Mouse (Mus musculus) kidney, postnatal 0 days (tissue): ENCODE data around the gene Sorcs2. TPM values are rescaled to one million over a fixed set of nuclear protein-coding genes. Genes with fewer than 3 reads are reported as not detected.

Source experiments
- ATAC-seq: fragments of 200-750 bp; cut with Nextera tagmentation; replicated peaks from 2 replicates; pipeline ENCODE4 v1.8.0; 2017; ENCODE audit warnings: low read depth, moderate number of reproducible peaks, moderate TSS enrichment, moderate library complexity; ENCODE audit not compliant: low FRiP score
- DNase-seq: peaks from one replicate; pipeline ENCODE4 v3.0.0-alpha.2; 2016; ENCODE audit warnings: low spot score
- H3K27ac ChIP-seq: fragments of 300-500 bp; sonication (generic); 2 replicates; pipeline ENCODE4 v1.5.1; 2014; ENCODE audit warnings: mild to moderate bottlenecking
- H3K27me3 ChIP-seq: fragments of 300-500 bp; sonication (generic); 2 replicates; pipeline ENCODE4 v1.6.1; 2014; ENCODE audit warnings: low read length, mixed read lengths; ENCODE audit not compliant: insufficient read depth
- H3K36me3 ChIP-seq: fragments of 300-500 bp; sonication (generic); 2 replicates; pipeline ENCODE4 v1.6.1; 2014; ENCODE audit warnings: low read length, mixed read lengths; ENCODE audit not compliant: insufficient read depth
- H3K4me1 ChIP-seq: fragments of 300-500 bp; sonication (generic); replicated peaks from 2 replicates; pipeline ENCODE4 v1.6.1; 2014; ENCODE audit warnings: antibody characterized with exemption, low read length, mixed read lengths; ENCODE audit not compliant: insufficient read depth
- H3K4me2 ChIP-seq: fragments of 300-500 bp; sonication (generic); 2 replicates; pipeline ENCODE4 v1.6.1; 2014; ENCODE audit warnings: mild to moderate bottlenecking, low read length, moderate library complexity, mixed read lengths
- H3K4me3 ChIP-seq: fragments of 300-500 bp; sonication (generic); replicated peaks from 2 replicates; pipeline ENCODE4 v1.5.1; 2014; ENCODE audit warnings: low read depth, low read length
- H3K9ac ChIP-seq: fragments of 300-500 bp; sonication (generic); 2 replicates; pipeline ENCODE4 v1.6.1; 2014; ENCODE audit warnings: low read depth, low read length
- H3K9me3 ChIP-seq: fragments of 300-500 bp; sonication (generic); replicated peaks from 2 replicates; pipeline ENCODE4 v1.6.1; 2016; ENCODE audit warnings: low read length, inconsistent platforms, mixed read lengths
- CTCF ChIP-seq: IDR thresholded peaks from 2 replicates; pipeline ENCODE4 v1.5.1; 2016; ENCODE audit warnings: antibody characterized with exemption, low read depth, mild to moderate bottlenecking, moderate library complexity
- WGBS: fragments of 180-500 bp; shearing (Covaris S2); extraction: QIAGEN DNeasy Blood & Tissue Kit; methylation state at CpG from one replicate; pipeline ENCODE4 v1.1.7; 2014; 5-methylcytosine and 5-hydroxymethylcytosine counted together
- microRNA-seq: library from miRNA; unstranded; fragments of <30 nt; microRNA quantifications from one replicate; pipeline ENCODE4, GENCODE M21; 2016
- polyA plus RNA-seq: library from polyadenylated mRNA; unstranded; fragments of >200 nt; fragmentation: Nextera tagmentation; extraction: Ambion mirVana; gene quantifications from 2 replicates; pipeline ENCODE4 v1.2.1, GENCODE M21; 2015

Gene Sorcs2
- polyA plus RNA-seq, 1 experiment from 2014 or later: 5.1 TPM

- Histone ChIP-seq H3K36me3 (peaks cover 40% of the 10 kb centered on the region), H3K27me3 (no peaks in the 10 kb centered on the region), H3K4me2 (peak overlapping the region; percentile 14), H3K9ac (no peak overlapping the region), H3K4me1 (peaks cover 17% of the 10 kb centered on the region), H3K27ac (peak overlapping the region; percentile 1; the same call in 1 of the 2 replicates), H3K4me3 (no peak overlapping the region), H3K9me3 (no peaks in the 10 kb centered on the region)
- WGBS: 62% methylated on average over 15 of the region's 15 CpGs
- no peak for ATAC-seq
- DNase-seq: no peak
- TF ChIP-seq CTCF: no peak
These were observed 423.7 kb downstream of the Sorcs2 start for GRCm38 (mm10) chr5:35974265-35974664.

GRCm38 (mm10) chr5:35973800-35974199 is 424.1 kb downstream of the Sorcs2 start:
- Histone ChIP-seq H3K27ac (peak overlapping the region; percentile 14), H3K4me1 (peaks cover 17% of the 10 kb centered on the region), H3K27me3 (no peaks in the 10 kb centered on the region), H3K36me3 (peaks cover 40% of the 10 kb centered on the region), H3K4me3 (no peak overlapping the region), H3K9ac (no peak overlapping the region), H3K4me2 (peak overlapping the region; percentile 14), H3K9me3 (no peaks in the 10 kb centered on the region)
- no peak for TF ChIP-seq CTCF
- no peak; the same call in 1 of the 2 replicates for ATAC-seq
- WGBS: 16% methylated on average over 12 of the region's 12 CpGs
- DNase-seq: peak; percentile 96

GRCm38 (mm10) chr5:35972739-35973138 is 425.2 kb downstream of the Sorcs2 start:
- H3K27me3 ChIP-seq: no peaks in the 10 kb centered on the region
- 43% methylated on average over 7 of the region's 7 CpGs for WGBS
- H3K36me3 ChIP-seq: peaks cover 39% of the 10 kb centered on the region
- H3K4me2 ChIP-seq: no peak overlapping the region
- no peaks in the 10 kb centered on the region for H3K9me3 ChIP-seq
- peaks cover 17% of the 10 kb centered on the region for H3K4me1 ChIP-seq
- ATAC-seq: peak; percentile 49
- no peak overlapping the region for H3K9ac ChIP-seq
- DNase-seq: peak; percentile 64
- H3K4me3 ChIP-seq: no peak overlapping the region
- no peak overlapping the region for H3K27ac ChIP-seq
- TF ChIP-seq CTCF: no peak

- TF ChIP-seq CTCF: peak; percentile 91
- DNase-seq (peak; percentile 90), ATAC-seq (no peak)
- H3K27me3 ChIP-seq: no peaks in the 10 kb centered on the region
- no peaks in the 10 kb centered on the region for H3K9me3 ChIP-seq
- H3K4me3 ChIP-seq: no peak overlapping the region
- WGBS: 52% methylated on average over 10 of the region's 10 CpGs
- no peak overlapping the region for H3K27ac ChIP-seq
- H3K4me1 ChIP-seq: peaks cover 17% of the 10 kb centered on the region
- H3K9ac ChIP-seq: no peak overlapping the region
- H3K4me2 ChIP-seq: no peak overlapping the region
- peaks cover 32% of the 10 kb centered on the region for H3K36me3 ChIP-seq
These were observed 425.9 kb downstream of the Sorcs2 start for GRCm38 (mm10) chr5:35971841-35972578.

GRCm38 (mm10) chr5:35970380-35971105 is 427.4 kb downstream of the Sorcs2 start:
- DNase-seq: peak; percentile 59
- H3K4me3 ChIP-seq: no peak overlapping the region
- peaks cover 17% of the 10 kb centered on the region for H3K4me1 ChIP-seq
- H3K36me3 ChIP-seq: peaks cover 31% of the 10 kb centered on the region; the same call in 1 of the 2 replicates
- WGBS: 40% methylated on average over 12 of the region's 12 CpGs
- no peak for ATAC-seq
- peak overlapping the region; percentile 28; the same call in 1 of the 2 replicates for H3K27ac ChIP-seq
- 0 out of 2 replicates have a peak overlapping the region, but pooled peaks have one; percentile 18 for H3K9ac ChIP-seq
- TF ChIP-seq CTCF: no peak
- H3K4me2 ChIP-seq: no peak overlapping the region
- H3K27me3 ChIP-seq: no peaks in the 10 kb centered on the region
- no peaks in the 10 kb centered on the region for H3K9me3 ChIP-seq

- peaks cover 37% of the 10 kb centered on the region; the same call in 1 of the 2 replicates for H3K36me3 ChIP-seq
- no peaks in the 10 kb centered on the region for H3K27me3 ChIP-seq
- H3K4me2 ChIP-seq: no peak overlapping the region
- H3K9ac ChIP-seq: 0 out of 2 replicates have a peak overlapping the region, but pooled peaks have one; percentile 18
- DNase-seq (no peak), ATAC-seq (no peak)
- WGBS: 44% methylated on average over 3 of the region's 3 CpGs
- no peak for TF ChIP-seq CTCF
- H3K9me3 ChIP-seq: no peaks in the 10 kb centered on the region
- H3K4me1 ChIP-seq: peaks cover 17% of the 10 kb centered on the region
- H3K27ac ChIP-seq: no peak overlapping the region
- H3K4me3 ChIP-seq: no peak overlapping the region
These were observed 428.1 kb downstream of the Sorcs2 start for GRCm38 (mm10) chr5:35969857-35970256.

Small RNA genes within 50 kb of the gene (microRNA-seq; reads per million reads assigned to microRNA genes)
- gene Mir7689: 23.6 reads per million, percentile 35 among the genes with 10 or more reads in this experiment

Other genes starting within 250 kb of the Sorcs2 start
- gene Psapl1, start 194.1 kb downstream of the Sorcs2 start, polyA plus RNA-seq: 0.32 and 0.34 TPM in 2 replicates
- gene Grpel1, start 66.9 kb upstream of the Sorcs2 start, polyA plus RNA-seq: 67.5 and 68.0 TPM in 2 replicates
- 2.4 and 2.6 TPM in 2 replicates for gene Tada2b, start 86.1 kb upstream of the Sorcs2 start, polyA plus RNA-seq
- gene Ccdc96, start 86.4 kb upstream of the Sorcs2 start, polyA plus RNA-seq: 0.68 and 0.74 TPM in 2 replicates
- 39.7 and 41.6 TPM in 2 replicates for gene Tbc1d14, start 195.1 kb upstream of the Sorcs2 start, polyA plus RNA-seq